Mouse (Mus musculus) neural tube, embryonic 12.5 days (tissue): ENCODE results near the gene Ncbp2. TPM values are rescaled to one million over a fixed set of nuclear protein-coding genes. Genes with fewer than 3 reads are reported as not detected.
"Not testable (repeated sequence)": the region's sequence is repeated elsewhere in the genome, so short reads cannot be mapped to it uniquely, and the experiment has no call there.

Source experiments
- ATAC-seq: fragments of 200-750 bp; cut with Nextera tagmentation; 2 replicates; pipeline ENCODE4 v1.8.0; 2017; ENCODE audit warnings: low read depth, mild to moderate bottlenecking, moderate TSS enrichment, moderate library complexity; ENCODE audit not compliant: low FRiP score
- H3K27ac ChIP-seq: fragments of 300-500 bp; sonication (generic); 2 replicates; pipeline ENCODE4 v1.5.1; 2016
- H3K27me3 ChIP-seq: fragments of 300-500 bp; sonication (generic); replicated peaks from 2 replicates; pipeline ENCODE4 v1.6.1; 2016; ENCODE audit warnings: mild to moderate bottlenecking
- H3K36me3 ChIP-seq: fragments of 300-500 bp; sonication (generic); 2 replicates; pipeline ENCODE4 v1.6.1; 2016; ENCODE audit warnings: mild to moderate bottlenecking
- H3K4me1 ChIP-seq: fragments of 300-500 bp; sonication (generic); 2 replicates; pipeline ENCODE4 v1.6.1; 2016
- H3K4me2 ChIP-seq: fragments of 300-500 bp; sonication (generic); replicated peaks from 2 replicates; pipeline ENCODE4 v1.6.1; 2016; ENCODE audit warnings: mild to moderate bottlenecking
- H3K4me3 ChIP-seq: fragments of 300-500 bp; sonication (generic); 2 replicates; pipeline ENCODE4 v1.5.1; 2016
- H3K9ac ChIP-seq: fragments of 300-500 bp; sonication (generic); 2 replicates; pipeline ENCODE4 v1.6.1; 2016; ENCODE audit warnings: mild to moderate bottlenecking
- H3K9me3 ChIP-seq: fragments of 300-500 bp; sonication (generic); 2 replicates; pipeline ENCODE4 v1.6.1; 2016; ENCODE audit warnings: mild to moderate bottlenecking
- WGBS: fragments of 180-500 bp; shearing (Covaris S2); methylation state at CpG from one replicate; pipeline ENCODE4 v1.1.7; 2016; 5-methylcytosine and 5-hydroxymethylcytosine counted together
- polyA plus RNA-seq: library from polyadenylated mRNA; unstranded; fragments of >200 nt; fragmentation: Nextera tagmentation; extraction: Ambion mirVana; gene quantifications from 2 replicates; pipeline ENCODE4 v1.2.1, GENCODE M21; 2016

Ncbp2 gene
- polyA plus RNA-seq, 1 experiment from 2014 or later: 124 TPM

GRCm38 (mm10) chr16:31938856-31939255 is 9.5 kb upstream of the Ncbp2 start:
- Histone ChIP-seq H3K9me3 (no peaks in the 10 kb centered on the region), H3K4me1 (peaks cover 17% of the 10 kb centered on the region), H3K36me3 (no peaks in the 10 kb centered on the region), H3K27ac (no peak overlapping the region), H3K4me2 (no peak overlapping the region), H3K27me3 (peaks cover 13% of the 10 kb centered on the region), H3K4me3 (no peak overlapping the region), H3K9ac (no peak overlapping the region)
- 79% methylated on average over 6 of the region's 6 CpGs for WGBS
- no peak for ATAC-seq

DNA sequence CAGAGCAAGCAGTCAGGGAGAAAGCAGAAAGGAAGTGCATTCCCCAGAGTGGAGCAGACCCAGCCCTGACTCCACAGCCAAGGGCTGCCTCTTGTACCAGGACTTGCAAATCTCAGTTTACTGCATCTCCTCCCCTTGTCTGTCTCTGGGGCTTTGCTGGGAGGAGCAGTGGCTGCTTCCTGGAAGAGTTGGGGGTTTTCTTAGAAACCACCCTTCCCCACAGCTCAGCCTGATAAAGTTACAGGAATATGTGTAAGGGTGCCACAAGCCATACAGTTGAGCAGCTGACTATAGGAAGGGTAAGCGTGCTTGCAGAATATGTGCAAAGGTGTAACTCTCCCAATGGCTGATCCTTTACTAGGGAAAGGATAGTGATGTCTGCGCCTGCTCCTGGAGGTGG is 7.7 kb upstream of the Ncbp2 start:
- Histone ChIP-seq H3K36me3 (no peaks in the 10 kb centered on the region; the same call in 1 of the 2 replicates), H3K4me3 (no peak overlapping the region), H3K27me3 (peaks cover 7% of the 10 kb centered on the region; the same call in 1 of the 2 replicates), H3K4me2 (no peak overlapping the region), H3K27ac (no peak overlapping the region), H3K4me1 (peaks cover 5% of the 10 kb centered on the region), H3K9ac (no peak overlapping the region), H3K9me3 (no peaks in the 10 kb centered on the region)
- no peak for ATAC-seq
- WGBS: 62% methylated on average over 2 of the region's 2 CpGs

DNA sequence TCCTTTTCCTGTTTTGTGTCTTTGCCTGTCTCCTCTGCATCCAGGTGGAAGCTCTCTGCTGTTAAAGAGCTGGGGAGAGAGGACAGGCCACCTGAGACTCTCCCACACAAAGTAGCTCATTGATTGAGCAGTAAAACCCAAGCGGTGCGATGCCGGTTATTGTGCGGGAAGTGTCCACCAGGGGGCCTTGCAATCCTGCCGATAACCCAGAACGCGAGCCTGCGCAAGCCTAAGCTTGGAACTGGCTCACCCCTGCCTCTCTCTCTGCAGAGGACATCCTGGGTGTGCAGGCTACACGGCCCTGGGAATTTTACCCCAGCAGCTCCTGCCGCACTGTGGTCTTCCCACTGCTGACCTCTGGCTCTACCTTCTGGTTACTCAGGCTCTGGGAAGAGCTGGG is 4.3 kb upstream of the Ncbp2 start:
- Histone ChIP-seq H3K4me2 (peak overlapping the region; percentile 12; the same call in 1 of the 2 replicates), H3K4me3 (0 out of 2 replicates have a peak overlapping the region, but pooled peaks have one; percentile 3), H3K27ac (no peak overlapping the region), H3K9ac (peak overlapping the region; percentile 42; the same call in 1 of the 2 replicates), H3K4me1 (peaks cover 23% of the 10 kb centered on the region), H3K27me3 (no peaks in the 10 kb centered on the region), H3K36me3 (no peaks in the 10 kb centered on the region; the same call in 1 of the 2 replicates), H3K9me3 (no peaks in the 10 kb centered on the region)
- ATAC-seq: 0 out of 2 replicates have a peak, but pooled peaks have one; percentile 11
- 2% methylated on average over 10 of the region's 10 CpGs for WGBS

GRCm38 (mm10) chr16:31944698-31945255 is 3.5 kb upstream of the Ncbp2 start:
- Histone ChIP-seq H3K4me3 (no peak overlapping the region), H3K36me3 (no peaks in the 10 kb centered on the region; the same call in 1 of the 2 replicates), H3K27me3 (no peaks in the 10 kb centered on the region), H3K9me3 (no peaks in the 10 kb centered on the region), H3K27ac (no peak overlapping the region), H3K4me2 (no peak overlapping the region), H3K4me1 (peaks cover 31% of the 10 kb centered on the region), H3K9ac (no peak overlapping the region)
- WGBS: 90% methylated on average over 12 of the region's 12 CpGs
- ATAC-seq: no peak

DNA sequence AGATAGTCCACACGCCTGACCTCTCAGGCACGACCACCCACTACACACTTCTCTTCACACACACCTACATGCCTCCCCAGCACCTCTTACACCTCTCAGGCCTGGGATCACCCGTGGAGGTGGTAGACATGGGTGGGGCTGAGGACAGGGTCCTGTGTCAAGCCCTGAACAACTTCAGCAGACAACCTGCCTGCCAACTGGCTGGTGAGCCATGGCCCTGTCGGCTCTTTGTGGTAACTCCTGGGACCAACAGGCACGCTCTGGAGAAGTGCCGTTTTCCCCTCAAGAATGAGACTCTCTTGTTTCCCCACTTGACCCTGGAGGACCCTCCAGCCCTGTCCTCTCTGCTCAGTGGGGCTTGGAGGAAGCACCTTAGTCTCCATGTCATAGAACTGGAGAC is 2.9 kb upstream of the Ncbp2 start:
- H3K27ac ChIP-seq: no peak overlapping the region
- peaks cover under 1% of the 10 kb centered on the region; the same call in 1 of the 2 replicates for H3K36me3 ChIP-seq
- WGBS: 88% methylated on average over 6 of the region's 6 CpGs
- no peaks in the 10 kb centered on the region for H3K9me3 ChIP-seq
- H3K4me2 ChIP-seq: no peak overlapping the region
- H3K9ac ChIP-seq: no peak overlapping the region
- no peak overlapping the region for H3K4me3 ChIP-seq
- H3K27me3 ChIP-seq: no peaks in the 10 kb centered on the region
- peaks cover 31% of the 10 kb centered on the region for H3K4me1 ChIP-seq
- ATAC-seq: no peak

DNA sequence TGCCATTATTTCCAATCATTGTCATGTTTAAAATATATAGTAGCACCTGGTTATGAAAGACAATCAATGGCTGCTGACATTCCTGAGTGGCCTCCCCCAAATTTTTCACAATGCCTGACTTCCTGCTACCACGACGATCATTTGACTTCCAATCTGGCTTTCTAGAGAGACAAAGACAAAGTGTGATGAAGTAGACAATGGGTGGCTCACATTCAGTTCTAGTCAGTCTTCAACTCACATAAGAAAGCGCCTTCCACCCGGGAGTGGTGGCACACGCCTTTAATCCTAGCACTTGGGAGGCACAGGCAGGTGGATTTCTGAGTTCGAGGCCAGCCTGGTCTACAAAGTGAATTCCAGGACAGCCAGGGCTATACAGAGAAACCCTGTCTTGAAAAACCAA is 2.3 kb upstream of the Ncbp2 start:
- not testable (repeated sequence) for H3K4me3 ChIP-seq, H3K27ac ChIP-seq, ATAC-seq, H3K36me3 ChIP-seq, H3K27me3 ChIP-seq, H3K9me3 ChIP-seq, H3K9ac ChIP-seq
- peaks cover 31% of the 10 kb centered on the region for H3K4me1 ChIP-seq
- WGBS: 90% methylated on average over 6 of the region's 6 CpGs
- H3K4me2 ChIP-seq: peak overlapping the region; percentile 65

DNA sequence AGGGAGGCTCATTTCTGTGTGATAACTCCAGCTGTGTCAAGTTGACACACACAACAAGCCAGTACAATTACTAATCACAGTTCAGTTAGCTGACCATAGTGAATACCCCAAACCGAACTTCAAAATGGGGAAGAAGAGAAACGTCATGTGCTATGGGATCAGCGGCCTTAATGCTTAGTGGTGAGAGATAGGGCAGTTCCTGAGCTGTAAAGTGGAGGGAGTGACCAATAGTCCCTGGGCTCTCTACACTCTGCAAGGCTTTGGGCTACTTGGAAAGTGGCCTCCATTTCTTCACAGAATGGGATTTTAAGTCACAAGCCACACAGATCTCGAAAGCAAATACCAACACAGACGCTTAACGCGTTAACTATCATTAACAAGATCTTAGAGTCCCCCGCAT is 980 bp upstream of the Ncbp2 start:
- Histone ChIP-seq H3K27me3 (no peaks in the 10 kb centered on the region), H3K9me3 (no peaks in the 10 kb centered on the region), H3K9ac (peak overlapping the region; percentile 88), H3K4me2 (peak overlapping the region; percentile 65), H3K36me3 (peaks cover 12% of the 10 kb centered on the region; the same call in 1 of the 2 replicates), H3K4me3 (peak overlapping the region; percentile 87), H3K27ac (no peak overlapping the region), H3K4me1 (peaks cover 31% of the 10 kb centered on the region)
- 38% methylated on average over 8 of the region's 8 CpGs for WGBS
- no peak for ATAC-seq

GRCm38 (mm10) chr16:31947901-31948316 is 404 bp upstream of the Ncbp2 start:
- H3K9me3 ChIP-seq: no peaks in the 10 kb centered on the region
- H3K4me1 ChIP-seq: peaks cover 31% of the 10 kb centered on the region
- ATAC-seq: peak; percentile 67
- peak overlapping the region; percentile 88 for H3K9ac ChIP-seq
- H3K4me2 ChIP-seq: peak overlapping the region; percentile 65
- peaks cover 15% of the 10 kb centered on the region; the same call in 1 of the 2 replicates for H3K36me3 ChIP-seq
- H3K27ac ChIP-seq: peak overlapping the region; percentile 87
- no peaks in the 10 kb centered on the region for H3K27me3 ChIP-seq
- under 1% methylated on average over 38 of the region's 38 CpGs for WGBS
- peak overlapping the region; percentile 87 for H3K4me3 ChIP-seq

GRCm38 (mm10) chr16:31963224-31963623 is 14.9 kb downstream of the Ncbp2 start:
- ATAC-seq: no peak
- no peaks in the 10 kb centered on the region for H3K9me3 ChIP-seq
- no peaks in the 10 kb centered on the region for H3K27me3 ChIP-seq
- no peaks in the 10 kb centered on the region for H3K4me1 ChIP-seq
- peaks cover 63% of the 10 kb centered on the region for H3K36me3 ChIP-seq
- no peak overlapping the region for H3K4me3 ChIP-seq
- no peak overlapping the region for H3K4me2 ChIP-seq
- 91% methylated on average over 7 of the region's 7 CpGs for WGBS
- no peak overlapping the region for H3K9ac ChIP-seq
- no peak overlapping the region for H3K27ac ChIP-seq

GRCm38 (mm10) chr16:31975258-31975657 is 26.9 kb downstream of the Ncbp2 start:
- Histone ChIP-seq H3K4me1 (no peaks in the 10 kb centered on the region), H3K4me3 (no peak overlapping the region), H3K27ac (no peak overlapping the region), H3K9ac (no peak overlapping the region), H3K4me2 (no peak overlapping the region), H3K9me3 (no peaks in the 10 kb centered on the region), H3K27me3 (no peaks in the 10 kb centered on the region), H3K36me3 (peaks cover 53% of the 10 kb centered on the region)
- 89% methylated on average over 4 of the region's 4 CpGs for WGBS
- ATAC-seq: no peak

- H3K9ac ChIP-seq: no peak overlapping the region
- H3K4me3 ChIP-seq: no peak overlapping the region
- no peak for ATAC-seq
- no peak overlapping the region for H3K4me2 ChIP-seq
- no peak overlapping the region for H3K27ac ChIP-seq
- H3K36me3 ChIP-seq: peaks cover 43% of the 10 kb centered on the region
- H3K4me1 ChIP-seq: no peaks in the 10 kb centered on the region
- WGBS: 97% methylated on average over 3 of the region's 3 CpGs
- H3K9me3 ChIP-seq: no peaks in the 10 kb centered on the region
- no peaks in the 10 kb centered on the region for H3K27me3 ChIP-seq
Measured at GRCm38 (mm10) chr16:31979501-31979900, 31.2 kb downstream of the Ncbp2 start.

- H3K4me2 ChIP-seq: no peak overlapping the region
- peaks cover 36% of the 10 kb centered on the region for H3K36me3 ChIP-seq
- no peaks in the 10 kb centered on the region for H3K4me1 ChIP-seq
- no peak for ATAC-seq
- H3K9me3 ChIP-seq: no peaks in the 10 kb centered on the region
- H3K9ac ChIP-seq: no peak overlapping the region
- no peaks in the 10 kb centered on the region for H3K27me3 ChIP-seq
- H3K4me3 ChIP-seq: no peak overlapping the region
- H3K27ac ChIP-seq: no peak overlapping the region
- 79% methylated on average over 5 of the region's 5 CpGs for WGBS
Measured at GRCm38 (mm10) chr16:31980946-31981345, 32.6 kb downstream of the Ncbp2 start.

GRCm38 (mm10) chr16:31992039-31992438 is 43.7 kb downstream of the Ncbp2 start:
- Histone ChIP-seq H3K36me3 (peaks cover 37% of the 10 kb centered on the region), H3K27ac (no peak overlapping the region), H3K9me3 (no peaks in the 10 kb centered on the region), H3K9ac (no peak overlapping the region), H3K27me3 (no peaks in the 10 kb centered on the region), H3K4me3 (no peak overlapping the region), H3K4me1 (no peaks in the 10 kb centered on the region), H3K4me2 (no peak overlapping the region)
- ATAC-seq: no peak
- 51% methylated on average over 1 of the region's 1 CpGs for WGBS
